Mouse (Mus musculus) CD4-positive, CD25-positive, alpha-beta regulatory T cell, adult 9 weeks (primary cell): ENCODE measurements around the gene Ppt1. TPM values are rescaled to one million over a fixed set of nuclear protein-coding genes. Genes with fewer than 3 reads are reported as not detected.

Experiments
- polyA plus RNA-seq: library from polyadenylated mRNA; unstranded; fragments of 100-300 nt; shearing (Covaris generic); gene quantifications from one replicate; pipeline ENCODE4 v1.2.1, GENCODE M21; 2017

Gene Ppt1
- 115 TPM for polyA plus RNA-seq

GRCm38 (mm10) chr4:122835530-122836402, at the start of gene Ppt1:
TSS of gene Ppt1 (plus strand) at chr4:122836242.

GRCm38 (mm10) chr4:122885768-122886578, 49.9 kb downstream of the Ppt1 start, which contains the start of gene Cap1:
TSS of gene Cap1 (minus strand) at chr4:122886056.

Other genes starting within 250 kb of the Ppt1 start
- not detected for gene 9530002B09Rik, start 147.0 kb upstream of the Ppt1 start, polyA plus RNA-seq
- 193 TPM for gene Cap1, start 49.8 kb downstream of the Ppt1 start, polyA plus RNA-seq
- gene Mfsd2a, start 124.9 kb downstream of the Ppt1 start, polyA plus RNA-seq, result 3.0 TPM
- gene Mycl, start 159.4 kb downstream of the Ppt1 start, polyA plus RNA-seq, result not detected
- gene Trit1, start 180.4 kb downstream of the Ppt1 start, polyA plus RNA-seq, result 28.0 TPM